Mouse (Mus musculus): ENCODE measurements around the gene Prmt9.

DNA sequence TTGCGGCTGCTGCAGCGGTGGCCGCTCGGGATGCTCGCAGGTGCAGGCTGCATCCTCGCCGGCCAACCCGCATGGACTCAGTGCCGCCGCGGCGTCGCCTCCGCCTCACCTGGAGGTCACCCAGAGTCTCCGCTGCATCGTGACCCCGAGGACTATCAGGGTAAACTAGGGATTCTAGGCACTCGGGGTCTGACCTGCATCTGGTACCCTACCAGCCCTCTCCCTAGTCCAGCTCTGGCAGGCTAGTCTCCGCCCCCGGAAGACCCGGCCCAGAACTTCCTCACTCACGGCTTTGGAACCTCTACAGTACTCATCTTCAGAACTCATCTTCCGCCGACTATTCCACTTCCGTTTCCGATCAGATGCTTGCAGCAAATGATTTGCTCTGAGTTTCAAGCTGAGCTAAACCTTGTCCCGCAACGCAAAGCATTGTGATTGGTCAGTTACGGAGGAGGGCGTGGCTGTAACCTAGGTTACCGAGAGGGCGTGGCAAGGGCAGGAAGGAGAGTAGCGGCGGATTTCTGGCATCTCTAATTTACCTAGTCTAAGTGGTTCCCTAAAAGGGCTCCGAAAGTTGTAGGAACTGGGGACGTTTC is 61.3 kb downstream of the Prmt9 start, which contains the start of gene Tmem184c:
- no peak for TF ChIP-seq CTCF (conservative IDR thresholded peaks at IDR 0.05; ENCODE audit: low read length)
- no peak for TF ChIP-seq NANOG (IDR thresholded peaks at IDR 0.05; ENCODE audit: borderline replicate concordance, low read length)
- no peak for TF ChIP-seq POU5F1 (IDR thresholded peaks at IDR 0.05; ENCODE audit: borderline replicate concordance, low read length)
